Mouse (Mus musculus): Measurements from ENCODE around the gene Hist1h3a. TPM values are rescaled to one million over a fixed set of nuclear protein-coding genes. Genes with fewer than 3 reads are reported as not detected.
"Not testable (repeated sequence)": the region's sequence is repeated elsewhere in the genome, so short reads cannot be mapped to it uniquely, and the experiment has no call there.

The Hist1h3a gene
- total RNA-seq (2018; cell fraction: chromatin; rRNA removed) = 10 to 100 TPM in 5 of 26 experiments, 1 to 10 TPM in 12, not detected in 9; 3.3 to 49.0 (median 5.9) TPM
- 10 to 100 TPM in 17 of 26 experiments, 1 to 10 TPM in 9; 3.3 to 36.0 (median 11.7) TPM for total RNA-seq (2018; cell fraction: cytosol; rRNA removed)
- total RNA-seq (2018; cell fraction: nucleus; rRNA removed) = 10 to 100 TPM in 7 of 26 experiments, 1 to 10 TPM in 15, not detected in 4; 2.1 to 57.8 (median 5.7) TPM
- not detected in 3 replicates for polyA plus RNA-seq (2018)

GRCm38 (mm10) chr13:23761871-23762821, at the start of gene Hist1h3a:
TSS of gene Hist1h3a (minus strand) at chr13:23762386.
- WGBS (ENCODE audit: missing documents) = under 1% methylated on average over 19 of the region's 52 CpGs
- Histone ChIP-seq H3K27ac (peak within 1 kb of the TSS; percentile 70), H3K4me3 (ENCODE audit: inconsistent target) (peak within 1 kb of the TSS; percentile 32)
- not testable (repeated sequence) for H3K79me2 ChIP-seq (ENCODE audit: inconsistent target); H3K36me3 ChIP-seq (ENCODE audit: inconsistent target)

- H3K36me3 ChIP-seq (ENCODE audit: inconsistent target) = no peaks in the 10 kb centered on the region
- 95% methylated on average over 15 of the region's 15 CpGs for WGBS (ENCODE audit: missing documents)
- no peak within 1 kb of the TSS for H3K27ac ChIP-seq
- H3K79me2 ChIP-seq (ENCODE audit: inconsistent target) = no peaks in the 10 kb centered on the region
- H3K4me3 ChIP-seq (ENCODE audit: inconsistent target) = no peak within 1 kb of the TSS
These were observed 44.4 kb upstream of the Hist1h3a start, which contains the start of gene Slc17a2 for GRCm38 (mm10) chr13:23806422-23807052. TSS of gene Slc17a2 (plus strand) at chr13:23806993.

- Histone ChIP-seq H3K27ac (no peak overlapping the region), H3K79me2 (ENCODE audit: inconsistent target) (no peaks in the 10 kb centered on the region), H3K4me3 (ENCODE audit: inconsistent target) (no peak overlapping the region), H3K36me3 (ENCODE audit: inconsistent target) (no peaks in the 10 kb centered on the region)
- WGBS (ENCODE audit: missing documents) = 88% methylated on average over 2 of the region's 2 CpGs
These were observed 42.3 kb upstream of the Hist1h3a start for GRCm38 (mm10) chr13:23804532-23804931.

- Histone ChIP-seq H3K27ac (peak overlapping the region; percentile 5; the same call in 1 of the 2 replicates), H3K36me3 (ENCODE audit: inconsistent target) (no peaks in the 10 kb centered on the region), H3K4me3 (ENCODE audit: inconsistent target) (no peak overlapping the region), H3K79me2 (ENCODE audit: inconsistent target) (no peaks in the 10 kb centered on the region)
- WGBS (ENCODE audit: missing documents) = under 1% methylated on average over 5 of the region's 5 CpGs
These were observed 37.2 kb upstream of the Hist1h3a start for GRCm38 (mm10) chr13:23799405-23799804.

- no peaks in the 10 kb centered on the region for H3K79me2 ChIP-seq (ENCODE audit: inconsistent target)
- no peak overlapping the region for H3K4me3 ChIP-seq (ENCODE audit: inconsistent target)
- H3K36me3 ChIP-seq (ENCODE audit: inconsistent target) = no peaks in the 10 kb centered on the region
- WGBS (ENCODE audit: missing documents) = 43% methylated on average over 2 of the region's 2 CpGs
- no peak overlapping the region for H3K27ac ChIP-seq
These were observed 30.3 kb upstream of the Hist1h3a start for GRCm38 (mm10) chr13:23792520-23792919.

- WGBS (ENCODE audit: missing documents) = 96% methylated on average over 4 of the region's 4 CpGs
These were observed 16.8 kb upstream of the Hist1h3a start for GRCm38 (mm10) chr13:23779025-23779424.

GRCm38 (mm10) chr13:23778339-23778738, 16.2 kb upstream of the Hist1h3a start:
- no peak overlapping the region for H3K27ac ChIP-seq
- H3K79me2 ChIP-seq (ENCODE audit: inconsistent target) = no peaks in the 10 kb centered on the region
- WGBS (ENCODE audit: missing documents) = 69% methylated on average over 7 of the region's 7 CpGs
- no peak overlapping the region for H3K4me3 ChIP-seq (ENCODE audit: inconsistent target)
- no peaks in the 10 kb centered on the region for H3K36me3 ChIP-seq (ENCODE audit: inconsistent target)

More at GRCm38 (mm10) chr13:23779025-23779424, 16.8 kb upstream of the Hist1h3a start:
- H3K36me3 ChIP-seq (ENCODE audit: inconsistent target) = no peaks in the 10 kb centered on the region
- H3K27ac ChIP-seq = no peak overlapping the region
- no peaks in the 10 kb centered on the region for H3K79me2 ChIP-seq (ENCODE audit: inconsistent target)
- H3K4me3 ChIP-seq (ENCODE audit: inconsistent target) = no peak overlapping the region

GRCm38 (mm10) chr13:23772561-23773313, 10.6 kb upstream of the Hist1h3a start:
- 57% methylated on average over 21 of the region's 21 CpGs for WGBS (ENCODE audit: missing documents)
- Histone ChIP-seq H3K4me3 (ENCODE audit: inconsistent target) (no peak overlapping the region), H3K36me3 (ENCODE audit: inconsistent target) (no peaks in the 10 kb centered on the region), H3K79me2 (ENCODE audit: inconsistent target) (no peaks in the 10 kb centered on the region), H3K27ac (no peak overlapping the region)

- 81% methylated on average over 2 of the region's 2 CpGs for WGBS (ENCODE audit: missing documents)
- H3K36me3 ChIP-seq (ENCODE audit: inconsistent target); H3K79me2 ChIP-seq (ENCODE audit: inconsistent target); H3K4me3 ChIP-seq (ENCODE audit: inconsistent target); H3K27ac ChIP-seq: not testable (repeated sequence)
These were observed 7.4 kb upstream of the Hist1h3a start, which contains the start of gene Trim38 for GRCm38 (mm10) chr13:23769613-23770012. TSS of gene Trim38 (plus strand) at chr13:23769913.

- WGBS (ENCODE audit: missing documents) = 5% methylated on average over 5 of the region's 5 CpGs
- H3K79me2 ChIP-seq (ENCODE audit: inconsistent target) = no peaks in the 10 kb centered on the region
- H3K4me3 ChIP-seq (ENCODE audit: inconsistent target) = no peak overlapping the region
- H3K36me3 ChIP-seq (ENCODE audit: inconsistent target) = no peaks in the 10 kb centered on the region
- H3K27ac ChIP-seq = no peak overlapping the region
These were observed 6.7 kb upstream of the Hist1h3a start for GRCm38 (mm10) chr13:23768834-23769397.

- Histone ChIP-seq H3K79me2 (ENCODE audit: inconsistent target) (no peaks in the 10 kb centered on the region), H3K4me3 (ENCODE audit: inconsistent target) (no peak overlapping the region), H3K36me3 (ENCODE audit: inconsistent target) (no peaks in the 10 kb centered on the region), H3K27ac (no peak overlapping the region)
These were observed 4.6 kb upstream of the Hist1h3a start for GRCm38 (mm10) chr13:23766772-23767171.

GRCm38 (mm10) chr13:23765172-23765513, 3.0 kb upstream of the Hist1h3a start:
- Histone ChIP-seq H3K36me3 (ENCODE audit: inconsistent target) (no peaks in the 10 kb centered on the region), H3K27ac (no peak overlapping the region), H3K4me3 (ENCODE audit: inconsistent target) (no peak overlapping the region), H3K79me2 (ENCODE audit: inconsistent target) (no peaks in the 10 kb centered on the region)
- WGBS (ENCODE audit: missing documents) = 55% methylated on average over 1 of the region's 1 CpGs

- 64% methylated on average over 12 of the region's 12 CpGs for WGBS (ENCODE audit: missing documents)
- no peaks in the 10 kb centered on the region for H3K79me2 ChIP-seq (ENCODE audit: inconsistent target)
- no peaks in the 10 kb centered on the region for H3K36me3 ChIP-seq (ENCODE audit: inconsistent target)
- peak overlapping the region; percentile 70 for H3K27ac ChIP-seq
- peak overlapping the region; percentile 32 for H3K4me3 ChIP-seq (ENCODE audit: inconsistent target)
These were observed 2.4 kb upstream of the Hist1h3a start for GRCm38 (mm10) chr13:23764324-23765171.

Data from macrophage (primary cell).